In genomic region chr11:121228129-121229017, GRCm38 (mm10) we compare ENCODE assay signal across 7 mouse cellular contexts. TPM values are rescaled to one million over a fixed set of nuclear protein-coding genes. Genes with fewer than 3 reads are reported as not detected.
DNase-seq lines count a peak whose midpoint lies in the region; ATAC-seq and TF ChIP-seq lines count a peak whose summit lies in the region.

No protein-coding gene starts in this region.

- no peak for TF ChIP-seq POLR2A in liver, adult 2 months (IDR thresholded peaks at IDR 0.05; ENCODE audit: extremely low read depth, insufficient read depth, low read length)

- no peaks in the 10 kb centered on the region for H3K9me3 ChIP-seq in forebrain, embryonic 13.5 days (replicated peaks)
- no peaks in the 10 kb centered on the region for H3K9me3 ChIP-seq in neural tube, embryonic 13.5 days

- 0 out of 2 replicates have a peak overlapping the region, but pooled peaks have one; percentile 37 for H3K27ac ChIP-seq in forebrain, embryonic 13.5 days
- peak overlapping the region; percentile 70 for H3K27ac ChIP-seq in liver, adult 2 months (replicated peaks; ENCODE audit: insufficient read depth, low read depth, low read length)
- peak overlapping the region; percentile 79 for H3K27ac ChIP-seq in neural tube, embryonic 13.5 days (replicated peaks)

- peak; percentile 28 for DNase-seq in urinary bladder, postnatal 14 days (ENCODE audit: low spot score)
- DNase-seq in urinary bladder, postnatal 10 days (ENCODE audit: low spot score): no peak
- DNase-seq in liver, adult 2 months (ENCODE audit: extremely low read depth, low read depth, low spot score): no peak
- no peak for DNase-seq in ovary, postnatal 36 days (ENCODE audit: low spot score)
- DNase-seq in testis, postnatal 14 days (ENCODE audit: low spot score): no peak

- ATAC-seq in forebrain, embryonic 13.5 days: no peak; the same call in 1 of the 2 replicates
- ATAC-seq in neural tube, embryonic 13.5 days (ENCODE audit: low read depth): peak; percentile 27; the same call in 1 of the 2 replicates

- WGBS in forebrain, embryonic 13.5 days: 21% methylated on average over 21 of the region's 21 CpGs
- WGBS in liver, adult 2 months: 21% methylated on average over 21 of the region's 21 CpGs
- WGBS in neural tube, embryonic 13.5 days: 28% methylated on average over 21 of the region's 21 CpGs

- peak overlapping the region; percentile 76 for H3K4me3 ChIP-seq in forebrain, embryonic 13.5 days
- H3K4me3 ChIP-seq in liver, adult 2 months (ENCODE audit: insufficient read depth, low read depth, low read length): peak overlapping the region; percentile 77
- peak overlapping the region; percentile 82 for H3K4me3 ChIP-seq in neural tube, embryonic 13.5 days

- H3K9ac ChIP-seq in forebrain, embryonic 13.5 days: peak overlapping the region; percentile 76
- H3K9ac ChIP-seq in liver, adult 2 months (ENCODE audit: low read depth, low read length): peak overlapping the region; percentile 79
- peak overlapping the region; percentile 81 for H3K9ac ChIP-seq in neural tube, embryonic 13.5 days

- H3K27me3 ChIP-seq in forebrain, embryonic 13.5 days: no peaks in the 10 kb centered on the region
- H3K27me3 ChIP-seq in liver, adult 2 months (ENCODE audit: control insufficient read depth, insufficient read depth, low read length): no peaks in the 10 kb centered on the region
- H3K27me3 ChIP-seq in neural tube, embryonic 13.5 days: no peaks in the 10 kb centered on the region

- TF ChIP-seq CTCF in liver, adult 2 months (IDR thresholded peaks at IDR 0.05; ENCODE audit: low read depth, low read length): no peak

- H3K4me1 ChIP-seq in forebrain, embryonic 13.5 days: peaks cover 20% of the 10 kb centered on the region
- H3K4me1 ChIP-seq in liver, adult 2 months (ENCODE audit: control insufficient read depth, insufficient read depth, low read length): peaks cover 5% of the 10 kb centered on the region; the same call in 1 of the 2 replicates
- peaks cover 29% of the 10 kb centered on the region for H3K4me1 ChIP-seq in neural tube, embryonic 13.5 days (replicated peaks)

- H3K79me2 ChIP-seq in liver, adult 2 months (ENCODE audit: control insufficient read depth, insufficient read depth, low read length): no peaks in the 10 kb centered on the region; the same call in 1 of the 2 replicates

- peaks cover 36% of the 10 kb centered on the region for H3K36me3 ChIP-seq in forebrain, embryonic 13.5 days (ENCODE audit: poor library complexity, severe bottlenecking)
- peaks cover 5% of the 10 kb centered on the region; the same call in 1 of the 2 replicates for H3K36me3 ChIP-seq in liver, adult 2 months (ENCODE audit: control insufficient read depth, insufficient read depth, low read length)
- H3K36me3 ChIP-seq in neural tube, embryonic 13.5 days: peaks cover 39% of the 10 kb centered on the region

- H3K4me2 ChIP-seq in forebrain, embryonic 13.5 days: peak overlapping the region; percentile 86
- H3K4me2 ChIP-seq in neural tube, embryonic 13.5 days: peak overlapping the region; percentile 92

RNA-seq across cellular contexts. Expression of gene Cybc1, which starts 0.7 kb away (rescaled TPM):
- polyA plus RNA-seq in forebrain, embryonic 13.5 days (2015; fragmentation: Nextera tagmentation; extraction: Ambion mirVana): 37.0 and 41.2 TPM in 2 replicates
- total RNA-seq in liver, adult 2 months (2014; rRNA removed): 8.0 TPM in 2 replicates
- 8.2 and 10.9 TPM in 2 replicates for polyA plus RNA-seq in liver, adult 2 months (2012; rRNA removed)
- polyA plus RNA-seq in neural tube, embryonic 13.5 days (2015; fragmentation: Nextera tagmentation; extraction: Ambion mirVana): 36.9 and 40.4 TPM in 2 replicates

RNA-seq across cellular contexts. Expression of gene Narf, which starts 8.7 kb away (rescaled TPM):
- polyA plus RNA-seq in forebrain, embryonic 13.5 days (2015; fragmentation: Nextera tagmentation; extraction: Ambion mirVana): 74.0 and 78.9 TPM in 2 replicates
- total RNA-seq in liver, adult 2 months (2014; rRNA removed): 39.8 and 44.3 TPM in 2 replicates
- 39.5 and 45.3 TPM in 2 replicates for polyA plus RNA-seq in liver, adult 2 months (2012; rRNA removed)
- 104 and 112 TPM in 2 replicates for polyA plus RNA-seq in neural tube, embryonic 13.5 days (2015; fragmentation: Nextera tagmentation; extraction: Ambion mirVana)

RNA-seq across cellular contexts. Expression of gene Ogfod3, which starts 23.9 kb away (rescaled TPM):
- 16.8 and 17.2 TPM in 2 replicates for polyA plus RNA-seq in forebrain, embryonic 13.5 days (2015; fragmentation: Nextera tagmentation; extraction: Ambion mirVana)
- 5.4 and 7.9 TPM in 2 replicates for total RNA-seq in liver, adult 2 months (2014; rRNA removed)
- polyA plus RNA-seq in liver, adult 2 months (2012; rRNA removed): 8.2 and 8.6 TPM in 2 replicates
- polyA plus RNA-seq in neural tube, embryonic 13.5 days (2015; fragmentation: Nextera tagmentation; extraction: Ambion mirVana): 26.3 and 28.8 TPM in 2 replicates

RNA-seq across cellular contexts. Expression of gene Hexdc, which starts 24.1 kb away (rescaled TPM):
- 11.4 and 12.0 TPM in 2 replicates for polyA plus RNA-seq in forebrain, embryonic 13.5 days (2015; fragmentation: Nextera tagmentation; extraction: Ambion mirVana)
- 6.1 and 7.5 TPM in 2 replicates for total RNA-seq in liver, adult 2 months (2014; rRNA removed)
- 7.4 and 11.6 TPM in 2 replicates for polyA plus RNA-seq in liver, adult 2 months (2012; rRNA removed)
- polyA plus RNA-seq in neural tube, embryonic 13.5 days (2015; fragmentation: Nextera tagmentation; extraction: Ambion mirVana): 16.8 and 17.8 TPM in 2 replicates

RNA-seq across cellular contexts. Expression of gene Foxk2, which starts 31.4 kb away (rescaled TPM):
- 13.4 and 14.2 TPM in 2 replicates for polyA plus RNA-seq in forebrain, embryonic 13.5 days (2015; fragmentation: Nextera tagmentation; extraction: Ambion mirVana)
- 4.3 and 6.4 TPM in 2 replicates for total RNA-seq in liver, adult 2 months (2014; rRNA removed)
- polyA plus RNA-seq in liver, adult 2 months (2012; rRNA removed): 12.2 and 17.5 TPM in 2 replicates
- polyA plus RNA-seq in neural tube, embryonic 13.5 days (2015; fragmentation: Nextera tagmentation; extraction: Ambion mirVana): 10.5 and 10.9 TPM in 2 replicates
